Mouse (Mus musculus) ES-E14 (cell line): ENCODE results near the gene Mtor. TPM values are rescaled to one million over a fixed set of nuclear protein-coding genes. Genes with fewer than 3 reads are reported as not detected.

Experiments used
- DNase-seq: peaks from one replicate; pipeline ENCODE4 v3.0.0-alpha.2; 2013; ENCODE audit warnings: low read depth, low spot score
- H3K27ac ChIP-seq: 2 replicates; pipeline ENCODE4 v1.5.1; 2012; ENCODE audit warnings: low read depth, mild to moderate bottlenecking, low read length, moderate library complexity, mixed read lengths; ENCODE audit not compliant: poor library complexity, insufficient read depth, severe bottlenecking
- H3K36me3 ChIP-seq: 2 replicates; pipeline ENCODE4 v1.6.1; 2012; ENCODE audit warnings: mild to moderate bottlenecking, low read length, moderate library complexity, mixed read lengths; ENCODE audit not compliant: control insufficient read depth, poor library complexity, insufficient read depth, severe bottlenecking
- H3K4me1 ChIP-seq, 2 experiments: fragments of 150-350 bp in 1 of 2; sonication (generic) in 1 of 2; 2 replicates each; pipeline ENCODE4 v1.6.1; 2012; ENCODE audit warnings: low read length in 2 of 2, mild to moderate bottlenecking in 1 of 2, mixed read lengths in 1 of 2; ENCODE audit not compliant: control insufficient read depth in 2 of 2, insufficient read depth in 2 of 2, poor library complexity in 1 of 2
- H3K4me3 ChIP-seq, 2 experiments: fragments of 150-350 bp in 1 of 2; sonication (generic) in 1 of 2; 2 replicates each; pipeline ENCODE4 v1.5.1; 2012; ENCODE audit warnings: low read length in 2 of 2, low read depth in 1 of 2, mild to moderate bottlenecking in 1 of 2, mixed read lengths in 1 of 2; ENCODE audit not compliant: insufficient read depth in 1 of 2, poor library complexity in 1 of 2, severe bottlenecking in 1 of 2
- H3K9ac ChIP-seq: 2 replicates; pipeline ENCODE4 v1.6.1; 2012; ENCODE audit warnings: low read depth, mild to moderate bottlenecking, low read length, mixed read lengths; ENCODE audit not compliant: poor library complexity, insufficient read depth, severe bottlenecking
- H3K9me3 ChIP-seq: fragments of 150-350 bp; sonication (generic); 2 replicates; pipeline ENCODE4 v1.6.1; 2012; ENCODE audit warnings: low read depth, mild to moderate bottlenecking, low read length; ENCODE audit not compliant: control insufficient read depth, insufficient read depth
- CHD2 ChIP-seq: IDR thresholded peaks from 2 replicates; pipeline ENCODE4 v1.6.1; 2014; ENCODE audit warnings: mild to moderate bottlenecking, low read depth, low read length, inconsistent platforms
- HCFC1 ChIP-seq: IDR thresholded peaks from 2 replicates; pipeline ENCODE4 v1.6.1; 2012; ENCODE audit warnings: low read length, inconsistent platforms, borderline replicate concordance; ENCODE audit not compliant: insufficient read depth
- MAFK ChIP-seq: IDR thresholded peaks from 2 replicates; pipeline ENCODE4 v1.6.1; 2014; ENCODE audit warnings: mild to moderate bottlenecking, low read depth, low read length, inconsistent platforms; ENCODE audit not compliant: insufficient read depth
- ZC3H11A ChIP-seq: IDR thresholded peaks from 2 replicates; pipeline ENCODE4 v1.6.1; 2012; ENCODE audit warnings: low read depth, mild to moderate bottlenecking, inconsistent platforms, low read length, borderline replicate concordance
- ZNF384 ChIP-seq: IDR thresholded peaks from 2 replicates; pipeline ENCODE4 v1.6.1; 2012; ENCODE audit warnings: low read depth, low read length, inconsistent platforms
- in situ Hi-C, 2 experiments: fragments of 600-800 bp; cut with MboI; formaldehyde crosslinking; loops; one replicate each; pipeline ENCODE4 v1.15.1; 2025; ENCODE audit warnings: low sequenced_read_pairs in 2 of 2, inconsistent platforms in 1 of 2; ENCODE audit not compliant: unreplicated experiment in 2 of 2
- total RNA-seq: library from RNA; depleted of rRNA; stranded (reverse); fragments of 300-350 nt; gene quantifications from 2 replicates; pipeline ENCODE4 v1.2.3, GENCODE M21; 2012

Mtor gene
- total RNA-seq, 1 experiment: 37.6 TPM

GRCm38 (mm10) chr4:148591171-148591630, 142.8 kb downstream of the Mtor start, which contains the start of gene Srm:
Srm (plus strand) TSS chr4:148591503.
- H3K36me3 ChIP-seq: peaks cover 36% of the 10 kb centered on the region
- peak within 1 kb of the TSS; percentile 84 to 97 for H3K4me3 ChIP-seq
- H3K27ac ChIP-seq: peak within 1 kb of the TSS; percentile 24
- H3K4me1 ChIP-seq: peaks cover 0 to 17% of the 10 kb centered on the region in 2 experiments; a peak in 1 of 4 replicates
- in situ Hi-C loops: no loop called here
- peak within 1 kb of the TSS; percentile 86 for H3K9ac ChIP-seq
- peak; percentile 85 for DNase-seq
- TF ChIP-seq CHD2 (peak; percentile 89), MAFK (no peak), HCFC1 (peak; percentile 54; the same call in 1 of the 2 replicates)
- no peaks in the 10 kb centered on the region for H3K9me3 ChIP-seq

DNA sequence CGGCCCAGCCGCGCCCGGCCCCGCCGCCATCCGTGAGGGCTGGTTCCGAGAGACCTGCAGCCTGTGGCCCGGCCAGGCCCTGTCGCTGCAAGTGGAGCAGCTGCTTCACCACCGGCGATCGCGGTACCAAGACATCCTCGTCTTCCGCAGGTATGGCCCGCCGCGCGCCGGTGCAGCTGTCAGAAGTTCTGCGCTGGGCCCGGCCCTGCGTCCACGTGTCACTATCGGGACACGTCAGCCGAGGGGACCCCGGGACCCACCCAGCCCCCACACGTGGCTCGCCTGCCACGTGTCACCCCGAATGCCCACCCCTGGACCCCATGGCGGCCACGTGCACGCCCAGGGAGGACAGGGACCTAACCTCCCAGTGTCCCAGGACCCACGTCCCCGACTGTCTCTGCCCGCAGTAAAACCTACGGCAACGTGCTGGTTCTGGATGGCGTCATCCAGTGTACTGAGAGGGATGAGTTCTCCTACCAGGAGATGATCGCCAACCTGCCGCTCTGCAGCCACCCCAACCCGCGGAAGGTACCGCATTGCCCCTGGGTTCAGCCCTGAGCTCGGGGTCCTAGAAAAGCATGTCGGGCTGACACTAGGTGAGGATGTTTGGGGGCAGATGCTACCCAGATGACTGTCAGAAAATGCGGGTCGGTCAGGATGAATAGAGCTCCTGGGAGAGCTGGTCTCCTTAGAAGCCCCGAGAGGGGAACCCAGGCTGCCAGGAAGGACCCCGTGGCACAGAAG, 143.4 kb downstream of the Mtor start:
- TF ChIP-seq MAFK (no peak), ZNF384 (no peak), ZC3H11A (no peak), HCFC1 (no peak)
- Histone ChIP-seq H3K27ac (peak overlapping the region; percentile 24), H3K9ac (peak overlapping the region; percentile 86), H3K4me3 (peak overlapping the region; percentile 84 to 97), H3K36me3 (peaks cover 42% of the 10 kb centered on the region), H3K4me1 (peaks cover 0 to 17% of the 10 kb centered on the region in 2 experiments; a peak in 1 of 4 replicates), H3K9me3 (no peaks in the 10 kb centered on the region)
- in situ Hi-C loops: no loop called here
- DNase-seq: no peak

DNA sequence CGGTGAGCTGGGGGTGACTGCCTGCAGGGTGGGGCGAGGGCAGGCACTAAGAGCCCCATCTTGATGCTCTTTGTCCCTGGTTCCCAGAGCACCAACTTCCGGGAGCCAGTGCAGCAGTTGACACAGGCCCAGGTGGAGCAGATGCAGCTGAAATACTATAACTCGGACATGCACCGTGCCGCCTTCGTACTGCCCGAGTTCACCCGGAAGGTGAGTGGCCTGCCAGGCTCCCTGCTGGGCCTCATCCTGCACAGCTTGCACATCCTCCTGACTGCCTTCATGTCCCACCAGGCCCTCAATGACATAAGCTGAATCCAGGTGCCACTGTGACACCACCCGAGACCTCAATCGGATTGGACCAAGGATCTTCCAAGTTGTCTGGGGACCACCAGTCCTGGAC, 145.6 kb downstream of the Mtor start:
- in situ Hi-C loops: no loop called here

DNA sequence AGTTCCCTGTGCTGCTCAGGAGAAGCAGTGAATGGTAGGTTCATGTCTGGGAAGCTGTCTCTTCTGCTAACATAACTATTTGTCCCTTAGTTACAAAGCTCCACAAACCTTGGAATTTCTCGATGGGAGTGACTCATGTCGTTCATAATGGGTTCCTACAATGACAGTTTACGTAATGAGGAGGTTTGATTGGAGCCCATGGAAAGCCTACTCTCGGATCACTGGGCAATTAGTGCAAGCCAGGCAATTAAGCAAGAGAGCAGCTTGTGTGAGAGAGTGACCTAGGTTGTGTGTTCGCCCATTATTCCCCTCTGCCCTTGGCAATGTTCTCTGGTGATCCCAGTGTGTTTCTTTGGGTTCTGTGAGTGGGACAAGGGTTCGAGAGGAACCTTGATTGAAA, 147.5 kb downstream of the Mtor start:
- TF ChIP-seq CHD2: no peak
- Histone ChIP-seq H3K27ac (no peak overlapping the region), H3K9ac (no peak overlapping the region), H3K9me3 (no peaks in the 10 kb centered on the region; the same call in 1 of the 2 replicates), H3K4me1 (peaks cover 0 to 13% of the 10 kb centered on the region in 2 experiments; a peak in 2 of 4 replicates), H3K36me3 (peaks cover 52% of the 10 kb centered on the region), H3K4me3 (no peak overlapping the region)
- DNase-seq: no peak
- in situ Hi-C loops: no loop called here

More for the DNA sequence above, 145.6 kb downstream of the Mtor start:
- no peak overlapping the region for H3K9ac ChIP-seq
- H3K4me1 ChIP-seq: peaks cover 0 to 12% of the 10 kb centered on the region in 2 experiments; a peak in 1 of 4 replicates
- H3K4me3 ChIP-seq: no peak overlapping the region; a peak in 1 of 4 replicates
- no peaks in the 10 kb centered on the region; the same call in 1 of the 2 replicates for H3K9me3 ChIP-seq
- TF ChIP-seq ZC3H11A: no peak
- no peak for TF ChIP-seq HCFC1
- no peak for TF ChIP-seq MAFK
- no peak for TF ChIP-seq ZNF384
- no peak for TF ChIP-seq CHD2
- no peak for DNase-seq
- peaks cover 49% of the 10 kb centered on the region for H3K36me3 ChIP-seq
- no peak overlapping the region for H3K27ac ChIP-seq

GRCm38 (mm10) chr4:148596731-148597130, 148.3 kb downstream of the Mtor start:
- peaks cover 52% of the 10 kb centered on the region for H3K36me3 ChIP-seq

More at GRCm38 (mm10) chr4:148596731-148597130, 148.3 kb downstream of the Mtor start:
- Histone ChIP-seq H3K9ac (no peak overlapping the region), H3K9me3 (no peaks in the 10 kb centered on the region; the same call in 1 of the 2 replicates), H3K4me3 (no peak overlapping the region), H3K4me1 (peaks cover 0 to 15% of the 10 kb centered on the region in 2 experiments; a peak in 2 of 4 replicates), H3K27ac (no peak overlapping the region)
- in situ Hi-C loops: no loop called here
- DNase-seq: no peak
- no peak for TF ChIP-seq CHD2
- no peak for TF ChIP-seq MAFK
- no peak for TF ChIP-seq HCFC1
- no peak for TF ChIP-seq ZC3H11A
- no peak for TF ChIP-seq ZNF384
